Mouse (Mus musculus): ENCODE measurements at regions not wholly inside any gene's neighbourhood (a gene's known extent, or its start where the extent isn't known, plus 50 kb on each side); places are given as distances from the start of the nearest gene placed in this dataset.
A peak's percentile ranks its signal among the peaks of the same experiment; 100 is the strongest.

DNA sequence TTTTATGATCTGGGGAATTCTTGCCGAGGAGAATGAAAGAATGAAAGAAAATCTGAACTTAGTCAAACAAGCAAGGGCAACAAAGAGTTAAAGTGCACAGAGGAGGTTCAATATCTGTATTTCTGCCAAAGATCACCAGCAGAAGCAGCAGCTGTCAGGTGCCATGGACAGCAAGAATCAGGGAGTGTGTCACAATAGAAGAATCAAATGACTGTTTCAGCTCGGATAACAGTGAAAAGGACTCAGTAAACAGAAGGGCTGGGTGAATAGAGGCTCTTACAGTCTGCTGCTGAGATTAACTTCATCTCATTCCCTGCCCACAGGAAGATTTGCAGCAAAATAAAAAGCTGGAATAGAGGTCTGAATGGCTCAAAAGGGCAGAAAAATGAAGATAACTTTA is 495.3 kb upstream of the Gm5415 start:
- DNase-seq (ENCODE audit: low spot score): no peak

- no peak for DNase-seq (ENCODE audit: low spot score)
These were observed 493.6 kb upstream of the Gm5415 start for GRCm38 (mm10) chr1:33040740-33041139.

- no peak for DNase-seq (ENCODE audit: low spot score)
These were observed 484.9 kb upstream of the Gm5415 start for GRCm38 (mm10) chr1:33031991-33032390.

- no peak for DNase-seq (ENCODE audit: low spot score)
These were observed 479.8 kb upstream of the Gm5415 start for GRCm38 (mm10) chr1:33026683-33027415.

DNA sequence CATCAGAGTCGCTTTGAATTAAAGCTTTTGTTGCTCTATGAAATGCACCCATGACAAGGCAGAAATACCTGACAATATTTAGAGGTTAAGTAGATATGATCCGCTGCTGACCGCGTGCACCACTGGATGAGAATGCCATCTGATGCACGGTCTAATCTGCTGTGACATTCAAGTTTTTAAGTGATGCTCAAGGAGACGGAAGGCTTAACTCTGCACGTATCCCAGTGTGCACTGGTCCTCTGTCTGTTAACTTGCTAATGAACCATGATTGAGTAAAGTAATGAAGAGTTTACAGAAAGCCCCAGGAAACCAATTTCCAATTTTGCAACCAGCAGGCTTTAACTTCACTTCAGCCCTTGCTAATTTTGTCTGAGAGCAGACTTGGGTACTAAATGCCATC is 478.3 kb upstream of the Gm5415 start:
- no peak for DNase-seq (ENCODE audit: low spot score)

DNA sequence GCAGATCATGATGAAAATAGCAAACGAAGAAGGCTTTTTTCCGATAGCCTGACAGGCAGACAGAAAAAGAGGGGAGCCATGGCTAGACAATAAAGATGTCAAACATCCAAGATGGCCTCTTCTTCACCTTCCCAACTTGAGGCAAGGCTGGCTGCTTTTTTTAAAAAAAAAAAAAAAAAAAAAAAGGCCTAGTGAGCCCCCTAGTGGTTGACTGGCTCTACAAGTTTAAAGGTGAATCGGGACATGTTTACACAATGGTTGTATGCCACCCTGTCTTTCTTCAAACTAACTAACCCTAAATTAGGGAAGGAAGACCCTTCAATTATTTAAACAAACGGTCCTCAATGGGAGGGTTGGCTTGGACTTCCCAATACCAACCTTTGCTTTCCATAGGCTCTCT is 475.8 kb upstream of the Gm5415 start:
- DNase-seq (ENCODE audit: low spot score): no peak

DNA sequence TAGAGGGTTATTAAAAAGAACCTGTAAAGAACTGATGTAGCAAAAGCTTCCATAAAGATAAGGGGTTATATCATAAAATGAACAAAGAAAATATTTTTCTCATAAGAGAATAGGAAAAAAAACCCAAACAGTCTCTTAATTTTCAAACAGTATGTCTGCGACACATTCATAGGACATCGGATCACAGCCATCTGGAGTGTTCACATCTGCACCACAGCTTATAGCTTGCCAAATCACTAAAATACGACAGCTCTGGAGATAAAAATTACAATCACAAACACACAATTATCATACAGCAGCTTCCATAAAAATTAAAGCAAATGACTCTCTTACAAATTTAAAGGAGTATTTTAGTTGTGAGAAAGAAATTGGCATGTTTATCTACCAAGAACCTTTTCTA is 456.9 kb upstream of the Gm5415 start:
- DNase-seq (ENCODE audit: low spot score): no peak

DNA sequence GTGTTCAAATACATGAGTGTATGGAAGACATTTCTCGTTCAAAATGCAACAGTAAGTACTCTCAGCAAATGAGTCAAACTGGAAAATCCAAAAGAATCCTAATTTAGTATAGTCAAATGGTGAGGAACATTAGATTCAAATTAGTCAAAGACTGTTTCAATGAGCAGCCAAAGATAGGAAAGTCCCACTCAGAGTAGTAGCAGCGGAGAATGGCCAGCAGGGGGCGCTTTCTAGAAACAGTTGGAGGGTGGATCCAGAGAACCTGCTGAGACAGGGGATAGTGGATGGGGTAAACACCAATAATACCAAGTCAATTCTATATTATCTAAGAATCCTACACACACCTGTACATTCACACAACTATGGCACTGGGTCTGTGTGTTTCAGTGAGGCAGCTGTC is 417.9 kb upstream of the Gm5415 start:
- DNase-seq (ENCODE audit: low spot score): peak; percentile 46

- DNase-seq (ENCODE audit: low spot score): no peak
These were observed 412.2 kb upstream of the Gm5415 start for GRCm38 (mm10) chr1:32959316-32959715.

- no peak for DNase-seq (ENCODE audit: low spot score)
These were observed 399.2 kb upstream of the Gm5415 start for GRCm38 (mm10) chr1:32946254-32946653.

- no peak for DNase-seq (ENCODE audit: low spot score)
These were observed 383.3 kb upstream of the Gm5415 start for GRCm38 (mm10) chr1:32930381-32930780.

DNA sequence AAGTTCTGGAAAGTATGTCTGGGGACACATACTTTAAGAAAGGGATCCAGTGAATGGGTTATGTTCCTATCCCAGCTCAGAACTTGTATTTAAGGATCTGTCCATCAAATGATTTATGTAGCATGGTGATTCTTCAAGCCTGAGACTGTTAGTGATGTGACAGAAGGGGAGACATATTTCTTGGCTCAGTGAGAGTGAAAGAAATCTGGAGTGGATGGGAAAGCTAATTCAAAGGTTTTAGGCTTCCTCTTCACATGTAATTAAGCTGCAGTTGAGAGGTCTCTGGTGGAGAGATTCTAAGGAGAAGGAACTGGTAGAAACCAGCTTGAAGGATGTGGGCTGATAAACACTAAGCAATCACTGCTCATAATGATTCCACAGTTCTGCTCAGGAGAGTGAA is 355.3 kb upstream of the Gm5415 start:
- no peak for DNase-seq (ENCODE audit: low spot score)

GRCm38 (mm10) chr1:32887728-32888127 is 340.6 kb upstream of the Gm5415 start:
- DNase-seq (ENCODE audit: low spot score): no peak

GRCm38 (mm10) chr1:32872920-32873319 is 325.8 kb upstream of the Gm5415 start:
- no peak for DNase-seq (ENCODE audit: low spot score)

GRCm38 (mm10) chr1:32866111-32866510 is 319.0 kb upstream of the Gm5415 start:
- DNase-seq (ENCODE audit: low spot score): no peak

DNA sequence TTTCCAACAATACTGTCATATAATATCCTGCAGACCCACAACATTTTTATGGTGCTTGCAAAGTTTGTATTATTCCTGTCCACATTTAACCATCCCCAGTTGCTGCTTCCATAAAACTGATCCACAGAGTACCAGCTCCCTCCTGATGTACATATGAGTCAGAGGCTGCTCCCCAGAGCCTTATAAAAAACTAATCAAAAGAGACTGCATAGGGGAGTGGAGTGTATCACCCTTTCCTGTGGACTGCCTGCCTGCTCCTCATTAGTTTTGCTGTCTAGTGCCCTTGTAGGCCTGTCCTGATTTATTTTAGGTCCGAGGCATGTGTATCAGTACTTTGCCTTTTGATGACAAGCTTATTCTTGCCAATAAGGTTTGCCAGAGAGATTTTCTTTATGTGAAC is 310.9 kb upstream of the Gm5415 start:
- DNase-seq (ENCODE audit: low spot score): no peak
